Mouse (Mus musculus) cerebral cortex, adult 2 months (tissue): ENCODE measurements around the gene Cnot1.

Source experiments
- WGBS: fragments of 180-500 bp; shearing (Covaris S2); methylation state at CpG from one replicate; pipeline ENCODE4 v1.1.7; 2018; 5-methylcytosine and 5-hydroxymethylcytosine counted together

Gene Cnot1

GRCm38 (mm10) chr8:95690929-95691541 is 116.2 kb downstream of the Cnot1 start:
- 71% methylated on average over 13 of the region's 13 CpGs for WGBS

GRCm38 (mm10) chr8:95688073-95688672 is 119.1 kb downstream of the Cnot1 start:
- WGBS: 31% methylated on average over 10 of the region's 10 CpGs

- 1% methylated on average over 56 of the region's 70 CpGs for WGBS
Observed at GRCm38 (mm10) chr8:95678024-95678611, 129.1 kb downstream of the Cnot1 start.

- 3% methylated on average over 36 of the region's 48 CpGs for WGBS
Observed at GRCm38 (mm10) chr8:95677591-95678023, 129.7 kb downstream of the Cnot1 start.

GRCm38 (mm10) chr8:95676631-95677030 is 130.6 kb downstream of the Cnot1 start, which contains the start of gene Ndrg4:
Ndrg4 (plus strand) TSS chr8:95676980.
- WGBS: 71% methylated on average over 9 of the region's 9 CpGs

- 81% methylated on average over 5 of the region's 5 CpGs for WGBS
Observed at GRCm38 (mm10) chr8:95672811-95673210, 134.5 kb downstream of the Cnot1 start.

- 81% methylated on average over 6 of the region's 6 CpGs for WGBS
Observed at GRCm38 (mm10) chr8:95671861-95672260, 135.4 kb downstream of the Cnot1 start.

GRCm38 (mm10) chr8:95669967-95670366 is 137.3 kb downstream of the Cnot1 start:
- 80% methylated on average over 2 of the region's 2 CpGs for WGBS
